ENCODE assay signal across 8 mouse cellular contexts in genomic region chr7:28824941-28825685, GRCm38 (mm10). TPM values are rescaled to one million over a fixed set of nuclear protein-coding genes. Genes with fewer than 3 reads are reported as not detected.
A peak's percentile ranks its signal among the peaks of the same experiment; 100 is the strongest.
DNase-seq lines count a peak whose midpoint lies in the region; ATAC-seq lines count a peak whose summit lies in the region.

Gene Ech1 (plus strand): TSS chr7:28825217.

- peak within 1 kb of the TSS; percentile 32 for H3K27ac ChIP-seq in hindbrain, embryonic 11.5 days (ENCODE audit: low read depth, low read length)

- ATAC-seq in hindbrain, embryonic 11.5 days (ENCODE audit: low FRiP score), result peak; percentile 70

- H3K4me2 ChIP-seq in hindbrain, embryonic 11.5 days (replicated peaks; ENCODE audit: low read depth, low read length), result peak within 1 kb of the TSS; percentile 39

- peaks cover 14% of the 10 kb centered on the region for H3K36me3 ChIP-seq in hindbrain, embryonic 11.5 days (ENCODE audit: control insufficient read depth, insufficient read depth, low read length)

- peak; percentile 94 for DNase-seq in Muller cell, postnatal 12 days (ENCODE audit: inconsistent ontology term)
- DNase-seq in cerebellum, adult 9-11 months, result peak; percentile 87
- DNase-seq in frontal cortex, adult 2 months (ENCODE audit: extremely low spot score in 1 of 2, low spot score in 1 of 2), result peak; percentile 78 to 94
- DNase-seq in hindbrain, embryonic 11.5 days (ENCODE audit: low spot score), result peak; percentile 93
- DNase-seq in layer of hippocampus, postnatal 10 days (ENCODE audit: low spot score in 2 of 2), result peak; percentile 87 to 91
- peak; percentile 96 for DNase-seq in lung, postnatal 10 days
- DNase-seq in ovary, postnatal 36 days (ENCODE audit: low spot score), result peak; percentile 91
- DNase-seq in thymus, postnatal 25 days, result peak; percentile 90

- 0 out of 2 replicates have a peak, but pooled peaks cover 1% of the 10 kb centered on the region for H3K4me1 ChIP-seq in hindbrain, embryonic 11.5 days (replicated peaks; ENCODE audit: control insufficient read depth, insufficient read depth, low read length)

- H3K9me3 ChIP-seq in hindbrain, embryonic 11.5 days (ENCODE audit: control insufficient read depth, low read length), result no peaks in the 10 kb centered on the region

- peak within 1 kb of the TSS; percentile 40 for H3K4me3 ChIP-seq in hindbrain, embryonic 11.5 days (ENCODE audit: low read depth, low read length)

- WGBS in hindbrain, embryonic 11.5 days, result 3% methylated on average over 33 of the region's 33 CpGs

- H3K9ac ChIP-seq in hindbrain, embryonic 11.5 days (ENCODE audit: low read depth, low read length), result peak within 1 kb of the TSS; percentile 62

- H3K27me3 ChIP-seq in hindbrain, embryonic 11.5 days (ENCODE audit: control insufficient read depth, insufficient read depth, low read length), result no peaks in the 10 kb centered on the region

RNA-seq across cellular contexts. Expression of gene Ech1, which starts in this region (rescaled TPM):
- 93.7 and 106 TPM in 2 replicates for polyA plus RNA-seq in frontal cortex, adult 2 months (2012; rRNA removed)
- polyA plus RNA-seq in hindbrain, embryonic 11.5 days (2014; fragmentation: Nextera tagmentation; extraction: Ambion mirVana), result 83.8 and 84.2 TPM in 2 replicates
- 10 to 100 TPM; 49.1 to 50.8 TPM for total RNA-seq in layer of hippocampus, postnatal 10 days (2021)

Comparison
In these comparisons a context has a peak if more than half of its experiments do, and no peak if none do; other contexts are left out.
1. Peak in every context shown above with its lines: DNase-seq, ATAC-seq, H3K4me3 ChIP-seq and H3K27ac ChIP-seq.